Mouse (Mus musculus): ENCODE results near the gene Anp32e. TPM values are rescaled to one million over a fixed set of nuclear protein-coding genes. Genes with fewer than 3 reads are reported as not detected.

Gene Anp32e
- polyA plus RNA-seq, 1 experiment, result 48.5 TPM

- H3K4me2 ChIP-seq (ENCODE audit: low read depth), result no peak overlapping the region
Observed at GRCm38 (mm10) chr3:95932157-95932556, 3.1 kb downstream of the Anp32e start.

GRCm38 (mm10) chr3:95932566-95932965 is 3.5 kb downstream of the Anp32e start:
- Histone ChIP-seq H3K36me3 (ENCODE audit: control insufficient read depth, insufficient read depth) (peaks cover 12% of the 10 kb centered on the region), H3K27me3 (ENCODE audit: control insufficient read depth, insufficient read depth, insufficient read length) (no peaks in the 10 kb centered on the region), H3ac (ENCODE audit: control insufficient read depth, insufficient read length) (no peak overlapping the region), H3K4me3 (no peak overlapping the region), H3K79me2 (ENCODE audit: control insufficient read depth, insufficient read depth) (peaks cover 47% of the 10 kb centered on the region), H3K4me2 (ENCODE audit: low read depth) (no peak overlapping the region)
- TF ChIP-seq USF1 (IDR thresholded peaks at IDR 0.05; ENCODE audit: low read depth) (no peak), SRF (IDR thresholded peaks at IDR 0.05; ENCODE audit: control insufficient read depth, insufficient read length, low read depth) (no peak), REST (IDR thresholded peaks at IDR 0.05; ENCODE audit: insufficient read depth, insufficient read length) (no peak), MAX (IDR thresholded peaks at IDR 0.05; ENCODE audit: low read depth) (no peak), MYOD1 (IDR thresholded peaks at IDR 0.05; ENCODE audit: control insufficient read depth in 1 of 3, insufficient read length in 2 of 3, low read depth in 2 of 3) (no peak), MYOG (IDR thresholded peaks at IDR 0.05; ENCODE audit: control insufficient read depth in 1 of 3, insufficient read depth in 1 of 3, insufficient read length in 2 of 3, low read depth in 2 of 3) (no peak)

More at GRCm38 (mm10) chr3:95932157-95932556, 3.1 kb downstream of the Anp32e start:
- Histone ChIP-seq H3K79me2 (ENCODE audit: control insufficient read depth, insufficient read depth) (peaks cover 47% of the 10 kb centered on the region), H3ac (ENCODE audit: control insufficient read depth, insufficient read length) (no peak overlapping the region), H3K36me3 (ENCODE audit: control insufficient read depth, insufficient read depth) (peaks cover 8% of the 10 kb centered on the region), H3K4me3 (no peak overlapping the region), H3K27me3 (ENCODE audit: control insufficient read depth, insufficient read depth, insufficient read length) (no peaks in the 10 kb centered on the region)
- TF ChIP-seq MYOD1 (IDR thresholded peaks at IDR 0.05; ENCODE audit: control insufficient read depth in 1 of 3, insufficient read length in 2 of 3, low read depth in 2 of 3) (no peak), CEBPB (IDR thresholded peaks at IDR 0.05; ENCODE audit: insufficient read depth, poor library complexity, severe bottlenecking) (no peak), MYOG (IDR thresholded peaks at IDR 0.05; ENCODE audit: control insufficient read depth in 1 of 3, insufficient read depth in 1 of 3, insufficient read length in 2 of 3, low read depth in 2 of 3) (no peak), E2F4 (IDR thresholded peaks at IDR 0.05; ENCODE audit: insufficient read depth) (no peak), MAX (IDR thresholded peaks at IDR 0.05; ENCODE audit: low read depth) (no peak), TCF12 (IDR thresholded peaks at IDR 0.05; ENCODE audit: insufficient read depth, poor library complexity, severe bottlenecking) (no peak), POLR2A (IDR thresholded peaks at IDR 0.05; ENCODE audit: insufficient read length, low read depth) (no peak), USF1 (IDR thresholded peaks at IDR 0.05; ENCODE audit: low read depth) (no peak), TCF3 (IDR thresholded peaks at IDR 0.05; ENCODE audit: insufficient read length, low read depth) (no peak), REST (IDR thresholded peaks at IDR 0.05; ENCODE audit: insufficient read depth, insufficient read length) (no peak), POLR2AphosphoS2 (IDR thresholded peaks at IDR 0.05; ENCODE audit: insufficient read length, low read depth) (no peak), SRF (IDR thresholded peaks at IDR 0.05; ENCODE audit: control insufficient read depth, insufficient read length, low read depth) (no peak)

- Histone ChIP-seq H3K4me2 (ENCODE audit: low read depth) (no peak overlapping the region), H3K4me3 (no peak overlapping the region), H3K27me3 (ENCODE audit: control insufficient read depth, insufficient read depth, insufficient read length) (no peaks in the 10 kb centered on the region), H3K79me2 (ENCODE audit: control insufficient read depth, insufficient read depth) (peaks cover 47% of the 10 kb centered on the region), H3ac (ENCODE audit: control insufficient read depth, insufficient read length) (no peak overlapping the region), H3K36me3 (ENCODE audit: control insufficient read depth, insufficient read depth) (peaks cover 18% of the 10 kb centered on the region)
- TF ChIP-seq TCF3 (IDR thresholded peaks at IDR 0.05; ENCODE audit: insufficient read length, low read depth) (no peak), E2F4 (IDR thresholded peaks at IDR 0.05; ENCODE audit: insufficient read depth) (no peak), USF1 (IDR thresholded peaks at IDR 0.05; ENCODE audit: low read depth) (no peak), TCF12 (IDR thresholded peaks at IDR 0.05; ENCODE audit: insufficient read depth, poor library complexity, severe bottlenecking) (no peak), MAX (IDR thresholded peaks at IDR 0.05; ENCODE audit: low read depth) (no peak), MYOD1 (IDR thresholded peaks at IDR 0.05; ENCODE audit: control insufficient read depth in 1 of 3, insufficient read length in 2 of 3, low read depth in 2 of 3) (no peak), SRF (IDR thresholded peaks at IDR 0.05; ENCODE audit: control insufficient read depth, insufficient read length, low read depth) (no peak), MYOG (IDR thresholded peaks at IDR 0.05; ENCODE audit: control insufficient read depth in 1 of 3, insufficient read depth in 1 of 3, insufficient read length in 2 of 3, low read depth in 2 of 3) (no peak), REST (IDR thresholded peaks at IDR 0.05; ENCODE audit: insufficient read depth, insufficient read length) (no peak), POLR2AphosphoS2 (IDR thresholded peaks at IDR 0.05; ENCODE audit: insufficient read length, low read depth) (no peak), CEBPB (IDR thresholded peaks at IDR 0.05; ENCODE audit: insufficient read depth, poor library complexity, severe bottlenecking) (no peak), POLR2A (IDR thresholded peaks at IDR 0.05; ENCODE audit: insufficient read length, low read depth) (no peak)
Observed at GRCm38 (mm10) chr3:95933111-95933750, 4.2 kb downstream of the Anp32e start.

- H3K36me3 ChIP-seq (ENCODE audit: control insufficient read depth, insufficient read depth), result peaks cover 31% of the 10 kb centered on the region
- TF ChIP-seq USF1 (IDR thresholded peaks at IDR 0.05; ENCODE audit: low read depth), result no peak
- TF ChIP-seq REST (IDR thresholded peaks at IDR 0.05; ENCODE audit: insufficient read depth, insufficient read length), result no peak
- no peak for TF ChIP-seq POLR2A (IDR thresholded peaks at IDR 0.05; ENCODE audit: insufficient read length, low read depth)
- no peak for TF ChIP-seq CEBPB (IDR thresholded peaks at IDR 0.05; ENCODE audit: insufficient read depth, poor library complexity, severe bottlenecking)
- no peak for TF ChIP-seq TCF3 (IDR thresholded peaks at IDR 0.05; ENCODE audit: insufficient read length, low read depth)
- no peak for TF ChIP-seq MAX (IDR thresholded peaks at IDR 0.05; ENCODE audit: low read depth)
- no peak for TF ChIP-seq MYOD1 (IDR thresholded peaks at IDR 0.05; ENCODE audit: control insufficient read depth in 1 of 3, insufficient read length in 2 of 3, low read depth in 2 of 3)
- no peak for TF ChIP-seq SRF (IDR thresholded peaks at IDR 0.05; ENCODE audit: control insufficient read depth, insufficient read length, low read depth)
- TF ChIP-seq POLR2AphosphoS2 (IDR thresholded peaks at IDR 0.05; ENCODE audit: insufficient read length, low read depth), result no peak
- no peak for TF ChIP-seq TCF12 (IDR thresholded peaks at IDR 0.05; ENCODE audit: insufficient read depth, poor library complexity, severe bottlenecking)
- TF ChIP-seq E2F4 (IDR thresholded peaks at IDR 0.05; ENCODE audit: insufficient read depth), result no peak
- TF ChIP-seq MYOG (IDR thresholded peaks at IDR 0.05; ENCODE audit: control insufficient read depth in 1 of 3, insufficient read depth in 1 of 3, insufficient read length in 2 of 3, low read depth in 2 of 3), result no peak
- H3K4me3 ChIP-seq, result no peak overlapping the region
- peaks cover 52% of the 10 kb centered on the region for H3K79me2 ChIP-seq (ENCODE audit: control insufficient read depth, insufficient read depth)
- no peaks in the 10 kb centered on the region for H3K27me3 ChIP-seq (ENCODE audit: control insufficient read depth, insufficient read depth, insufficient read length)
- H3ac ChIP-seq (ENCODE audit: control insufficient read depth, insufficient read length), result no peak overlapping the region
- no peak overlapping the region for H3K4me2 ChIP-seq (ENCODE audit: low read depth)
Observed at GRCm38 (mm10) chr3:95934448-95934847, 5.4 kb downstream of the Anp32e start.

All from myocyte (in vitro differentiated cells).